Mouse (Mus musculus): Measurements from ENCODE around the gene Aatk. TPM values are rescaled to one million over a fixed set of nuclear protein-coding genes. Genes with fewer than 3 reads are reported as not detected.

Gene Aatk
- polyA plus RNA-seq, 1 experiment from 2014 or later: 1.2 TPM

- peaks cover 54% of the 10 kb centered on the region for H3K27me3 ChIP-seq (ENCODE audit: low read depth, poor library complexity, severe bottlenecking)
- peaks cover 39% of the 10 kb centered on the region for H3K4me1 ChIP-seq
- DNase-seq (ENCODE audit: low spot score): no peak
- H3K36me3 ChIP-seq: peaks cover 100% of the 10 kb centered on the region
- no peaks in the 10 kb centered on the region for H3K9me3 ChIP-seq (replicated peaks)
- H3K4me3 ChIP-seq: no peak overlapping the region
- WGBS: 70% methylated on average over 11 of the region's 11 CpGs
- no peak overlapping the region for H3K27ac ChIP-seq (replicated peaks)
Measured at GRCm38 (mm10) chr11:120069261-120069660, 22.3 kb upstream of the Aatk start.

GRCm38 (mm10) chr11:120067834-120068233 is 20.9 kb upstream of the Aatk start:
- 46% methylated on average over 17 of the region's 17 CpGs for WGBS
- no peak overlapping the region for H3K27ac ChIP-seq (replicated peaks)
- peaks cover 39% of the 10 kb centered on the region for H3K4me1 ChIP-seq
- H3K9me3 ChIP-seq (replicated peaks): no peaks in the 10 kb centered on the region
- no peak for DNase-seq (ENCODE audit: low spot score)
- peaks cover 100% of the 10 kb centered on the region for H3K36me3 ChIP-seq
- peaks cover 46% of the 10 kb centered on the region for H3K27me3 ChIP-seq (ENCODE audit: low read depth, poor library complexity, severe bottlenecking)
- no peak overlapping the region for H3K4me3 ChIP-seq

GRCm38 (mm10) chr11:120065291-120065690 is 18.3 kb upstream of the Aatk start:
- Histone ChIP-seq H3K36me3 (peaks cover 77% of the 10 kb centered on the region), H3K4me3 (no peak overlapping the region), H3K4me1 (peaks cover 19% of the 10 kb centered on the region), H3K9me3 (replicated peaks) (no peaks in the 10 kb centered on the region), H3K27ac (replicated peaks) (peak overlapping the region; percentile 33; the same call in 1 of the 2 replicates), H3K27me3 (ENCODE audit: low read depth, poor library complexity, severe bottlenecking) (peaks cover 29% of the 10 kb centered on the region)
- DNase-seq (ENCODE audit: low spot score): peak; percentile 51
- 40% methylated on average over 10 of the region's 10 CpGs for WGBS

- Histone ChIP-seq H3K36me3 (peaks cover 71% of the 10 kb centered on the region), H3K9me3 (replicated peaks) (no peaks in the 10 kb centered on the region), H3K27me3 (ENCODE audit: low read depth, poor library complexity, severe bottlenecking) (peaks cover 22% of the 10 kb centered on the region), H3K4me3 (no peak overlapping the region), H3K27ac (replicated peaks) (no peak overlapping the region), H3K4me1 (peaks cover 17% of the 10 kb centered on the region)
- no peak for DNase-seq (ENCODE audit: low spot score)
- WGBS: 92% methylated on average over 11 of the region's 11 CpGs
Measured at GRCm38 (mm10) chr11:120064668-120065040, 17.7 kb upstream of the Aatk start.

- Histone ChIP-seq H3K4me1 (peaks cover 15% of the 10 kb centered on the region), H3K4me3 (no peak overlapping the region), H3K36me3 (peaks cover 66% of the 10 kb centered on the region), H3K27ac (replicated peaks) (no peak overlapping the region), H3K9me3 (replicated peaks) (no peaks in the 10 kb centered on the region), H3K27me3 (ENCODE audit: low read depth, poor library complexity, severe bottlenecking) (peaks cover 17% of the 10 kb centered on the region)
- WGBS: 91% methylated on average over 13 of the region's 13 CpGs
- DNase-seq (ENCODE audit: low spot score): no peak
Measured at GRCm38 (mm10) chr11:120064006-120064667, 17.2 kb upstream of the Aatk start.

- Histone ChIP-seq H3K27me3 (ENCODE audit: low read depth, poor library complexity, severe bottlenecking) (peaks cover 9% of the 10 kb centered on the region; the same call in 1 of the 2 replicates), H3K9me3 (replicated peaks) (no peaks in the 10 kb centered on the region), H3K36me3 (peaks cover 58% of the 10 kb centered on the region), H3K27ac (replicated peaks) (no peak overlapping the region), H3K4me3 (no peak overlapping the region), H3K4me1 (peaks cover 10% of the 10 kb centered on the region; the same call in 1 of the 2 replicates)
- WGBS: 94% methylated on average over 5 of the region's 5 CpGs
- DNase-seq (ENCODE audit: low spot score): no peak
Measured at GRCm38 (mm10) chr11:120063326-120063725, 16.4 kb upstream of the Aatk start.

- peaks cover 31% of the 10 kb centered on the region for H3K36me3 ChIP-seq
- WGBS: 90% methylated on average over 8 of the region's 8 CpGs
Measured at GRCm38 (mm10) chr11:120060634-120061033, 13.7 kb upstream of the Aatk start.

GRCm38 (mm10) chr11:120055953-120056732 is 9.2 kb upstream of the Aatk start:
- Histone ChIP-seq H3K36me3 (no peaks in the 10 kb centered on the region), H3K4me1 (peaks cover 7% of the 10 kb centered on the region), H3K9me3 (replicated peaks) (no peaks in the 10 kb centered on the region), H3K4me3 (no peak overlapping the region), H3K27me3 (ENCODE audit: low read depth, poor library complexity, severe bottlenecking) (peaks cover 1% of the 10 kb centered on the region; the same call in 1 of the 2 replicates), H3K27ac (replicated peaks) (no peak overlapping the region)
- DNase-seq (ENCODE audit: low spot score): no peak
- WGBS: 88% methylated on average over 12 of the region's 12 CpGs

More at GRCm38 (mm10) chr11:120060634-120061033, 13.7 kb upstream of the Aatk start:
- no peak for DNase-seq (ENCODE audit: low spot score)
- Histone ChIP-seq H3K27ac (replicated peaks) (no peak overlapping the region), H3K4me3 (no peak overlapping the region), H3K4me1 (peaks cover 7% of the 10 kb centered on the region; the same call in 1 of the 2 replicates), H3K9me3 (replicated peaks) (no peaks in the 10 kb centered on the region), H3K27me3 (ENCODE audit: low read depth, poor library complexity, severe bottlenecking) (no peaks in the 10 kb centered on the region)

- Histone ChIP-seq H3K27me3 (ENCODE audit: low read depth, poor library complexity, severe bottlenecking) (peaks cover 22% of the 10 kb centered on the region), H3K4me1 (peaks cover 14% of the 10 kb centered on the region), H3K9me3 (replicated peaks) (no peaks in the 10 kb centered on the region), H3K27ac (replicated peaks) (no peak overlapping the region), H3K4me3 (no peak overlapping the region), H3K36me3 (no peaks in the 10 kb centered on the region)
- 88% methylated on average over 4 of the region's 4 CpGs for WGBS
- no peak for DNase-seq (ENCODE audit: low spot score)
Measured at GRCm38 (mm10) chr11:120053846-120054245, 6.9 kb upstream of the Aatk start.

GRCm38 (mm10) chr11:120052274-120052673 is 5.3 kb upstream of the Aatk start:
- Histone ChIP-seq H3K36me3 (no peaks in the 10 kb centered on the region), H3K9me3 (replicated peaks) (no peaks in the 10 kb centered on the region)
- WGBS: 88% methylated on average over 9 of the region's 9 CpGs

GRCm38 (mm10) chr11:120051124-120051811 is 4.3 kb upstream of the Aatk start:
- Histone ChIP-seq H3K27me3 (ENCODE audit: low read depth, poor library complexity, severe bottlenecking) (peaks cover 48% of the 10 kb centered on the region), H3K27ac (replicated peaks) (peak overlapping the region; percentile 49; the same call in 1 of the 2 replicates), H3K9me3 (replicated peaks) (no peaks in the 10 kb centered on the region), H3K4me3 (no peak overlapping the region), H3K4me1 (peaks cover 40% of the 10 kb centered on the region), H3K36me3 (no peaks in the 10 kb centered on the region)
- no peak for DNase-seq (ENCODE audit: low spot score)
- 54% methylated on average over 14 of the region's 14 CpGs for WGBS

More at GRCm38 (mm10) chr11:120052274-120052673, 5.3 kb upstream of the Aatk start:
- Histone ChIP-seq H3K27ac (replicated peaks) (no peak overlapping the region), H3K4me1 (peaks cover 30% of the 10 kb centered on the region), H3K4me3 (no peak overlapping the region), H3K27me3 (ENCODE audit: low read depth, poor library complexity, severe bottlenecking) (peaks cover 38% of the 10 kb centered on the region)
- DNase-seq (ENCODE audit: low spot score): no peak

GRCm38 (mm10) chr11:120049067-120049466 is 2.1 kb upstream of the Aatk start:
- H3K4me1 ChIP-seq: peaks cover 54% of the 10 kb centered on the region

More at GRCm38 (mm10) chr11:120049067-120049466, 2.1 kb upstream of the Aatk start:
- H3K9me3 ChIP-seq (replicated peaks): no peaks in the 10 kb centered on the region
- no peak for DNase-seq (ENCODE audit: low spot score)
- H3K36me3 ChIP-seq: no peaks in the 10 kb centered on the region
- H3K27ac ChIP-seq (replicated peaks): no peak overlapping the region
- H3K27me3 ChIP-seq (ENCODE audit: low read depth, poor library complexity, severe bottlenecking): peaks cover 70% of the 10 kb centered on the region
- no peak overlapping the region for H3K4me3 ChIP-seq
- WGBS: 79% methylated on average over 8 of the region's 8 CpGs

Data from midbrain, embryonic 10.5 days (tissue).